Mouse (Mus musculus) heart, postnatal 25 days (tissue): ENCODE results near the gene Adamts16. TPM values are rescaled to one million over a fixed set of nuclear protein-coding genes. Genes with fewer than 3 reads are reported as not detected.

ENCODE experiments used
- DNase-seq: peaks from one replicate; pipeline ENCODE4 v3.0.0; 2022; ENCODE audit warnings: low spot score
- intact Hi-C: fragments of 180-260 bp; cut with DNase I; formaldehyde crosslinking; loops from one replicate; pipeline ENCODE4 v1.15.1; 2025
- total RNA-seq, 2 experiments: library from RNA; stranded (reverse); gene quantifications; 2 replicates each; pipeline ENCODE4 v1.2.3; 2021

The Adamts16 gene
- total RNA-seq, 2 experiments from 2014 or later: not detected

DNA sequence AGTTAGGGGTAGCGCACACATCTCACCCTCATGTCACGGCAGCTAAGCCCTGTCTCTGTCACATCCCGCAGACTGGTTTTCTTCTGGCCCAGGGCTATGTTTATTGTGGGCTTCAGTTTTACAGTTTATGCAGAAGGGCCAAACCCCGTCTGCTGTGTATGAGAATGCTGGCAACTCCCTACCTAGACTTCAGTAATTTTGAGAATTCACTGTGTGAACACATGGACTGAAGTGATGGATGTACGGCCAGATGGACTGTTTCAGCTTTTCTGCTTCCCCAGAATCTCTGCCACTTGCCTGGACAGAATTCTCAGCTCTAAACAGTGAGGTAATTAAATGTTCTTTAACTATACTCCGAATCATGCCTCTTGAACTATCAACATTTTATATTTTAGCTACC is 70.5 kb downstream of the Adamts16 start:
- DNase-seq: no peak
- intact Hi-C loops: no loop called here

- intact Hi-C loops: loop anchor here (5.0 kb wide), 1 partner anchor 73 kb away; the partner anchor contains the start of gene Adamts16
- no peak for DNase-seq
Observed at GRCm38 (mm10) chr13:70769156-70769555, 72.5 kb downstream of the Adamts16 start.

- intact Hi-C loops: loop anchor here (1.0 to 5.0 kb wide), 2 partner anchors 75 to 120 kb away; partner anchors contain the start of gene Adamts16
- DNase-seq: no peak
Observed at GRCm38 (mm10) chr13:70767462-70767861, 74.1 kb downstream of the Adamts16 start.

DNA sequence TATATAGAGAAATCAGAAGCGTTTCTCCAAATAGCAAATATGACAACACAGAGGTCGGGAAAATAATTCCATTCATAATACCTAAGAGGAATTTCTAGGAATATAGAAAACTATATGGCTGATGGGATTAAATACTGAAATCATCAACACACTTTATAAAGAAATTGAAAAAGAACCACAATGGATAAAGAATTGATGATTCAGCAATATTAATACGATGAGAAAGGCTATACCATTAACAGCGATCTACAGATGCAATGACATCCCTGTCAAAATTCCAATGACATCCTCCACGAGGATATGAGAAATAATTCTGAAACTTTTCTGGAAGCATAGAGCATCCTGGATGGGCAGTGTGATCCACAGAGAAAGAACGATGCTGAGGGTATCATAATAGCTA is 76.9 kb downstream of the Adamts16 start:
- intact Hi-C loops: loop anchor here (5.0 kb wide), 1 partner anchor 78 kb away; the partner anchor contains the start of gene Adamts16
- DNase-seq: no peak

DNA sequence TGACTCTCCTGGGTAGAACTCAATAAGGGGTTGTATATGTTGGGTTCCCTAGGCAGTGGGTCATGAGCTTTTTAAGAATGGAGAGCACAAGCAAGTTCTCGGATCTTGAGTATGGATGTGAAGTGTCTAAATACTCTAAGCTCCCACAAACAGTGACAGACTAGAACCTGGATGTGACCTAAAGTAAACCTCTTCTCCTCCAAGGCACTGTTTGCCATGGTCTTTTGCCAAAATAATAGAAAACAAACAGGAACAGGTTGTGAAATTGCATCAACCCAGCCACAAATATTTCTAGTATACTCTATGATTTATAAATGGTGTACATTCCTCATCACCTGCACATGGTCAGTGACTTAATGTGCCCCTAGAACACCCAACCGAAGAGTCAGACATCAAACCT is 79.0 kb downstream of the Adamts16 start:
- DNase-seq: no peak
- intact Hi-C loops: no loop called here

- no peak for DNase-seq
- intact Hi-C loops: no loop called here
Observed at GRCm38 (mm10) chr13:70761312-70761711, 80.3 kb downstream of the Adamts16 start.

DNA sequence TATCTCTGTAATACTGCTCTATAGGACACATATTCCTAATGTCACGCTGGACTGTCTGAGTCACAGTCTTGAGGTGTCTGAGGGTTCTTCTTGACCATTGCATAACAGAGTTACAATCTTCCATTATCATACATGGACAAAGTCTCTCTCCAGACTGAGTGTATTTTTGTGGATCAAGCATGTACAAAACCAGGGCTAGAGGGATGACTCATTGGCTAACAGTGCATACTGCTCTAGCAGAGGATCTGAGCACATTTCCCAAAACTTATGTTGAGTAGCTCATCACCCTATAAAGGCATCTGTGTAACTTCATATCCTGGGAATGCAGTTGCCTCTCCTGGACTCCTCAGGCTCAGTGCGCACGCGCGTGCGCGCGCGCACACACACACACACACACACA is 81.4 kb downstream of the Adamts16 start:
- intact Hi-C loops: no loop called here
- DNase-seq: no peak

DNA sequence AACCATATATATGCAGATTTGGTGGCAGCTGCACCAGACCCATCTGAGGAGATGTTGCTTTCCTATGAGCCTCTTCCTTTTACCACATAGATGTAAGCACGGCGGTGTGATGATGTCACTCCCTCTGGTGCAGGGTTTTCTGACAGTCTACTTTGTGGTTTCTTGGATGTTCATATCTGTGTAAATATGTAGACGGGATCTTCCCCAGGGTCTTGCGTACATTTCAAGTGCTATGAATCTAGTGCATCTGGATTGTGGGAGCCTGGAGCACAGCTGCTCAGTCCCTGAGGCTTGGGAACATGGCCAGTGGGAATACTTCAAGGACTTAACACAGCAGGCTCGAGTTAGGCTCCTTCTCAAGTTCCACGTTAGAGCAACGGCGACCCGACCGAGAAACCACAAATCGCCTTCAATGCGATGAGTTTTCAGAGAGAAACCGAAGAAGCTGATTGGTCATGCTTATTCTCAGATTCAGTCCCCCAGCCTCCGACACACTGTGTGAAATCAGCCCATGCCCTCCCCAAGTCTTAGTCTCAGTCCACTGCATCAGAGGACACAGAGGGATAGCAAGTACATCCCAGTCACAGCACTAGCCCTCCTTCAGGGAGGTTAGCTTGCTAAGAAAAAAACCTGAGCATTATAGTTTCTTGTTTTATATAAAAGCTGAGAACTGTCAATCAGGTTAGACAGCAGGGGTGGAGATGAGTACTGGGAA is 95.2 kb downstream of the Adamts16 start:
- no peak for DNase-seq
- intact Hi-C loops: no loop called here

- intact Hi-C loops: no loop called here
- no peak for DNase-seq
Observed at GRCm38 (mm10) chr13:70744416-70745038, 97.1 kb downstream of the Adamts16 start.

DNA sequence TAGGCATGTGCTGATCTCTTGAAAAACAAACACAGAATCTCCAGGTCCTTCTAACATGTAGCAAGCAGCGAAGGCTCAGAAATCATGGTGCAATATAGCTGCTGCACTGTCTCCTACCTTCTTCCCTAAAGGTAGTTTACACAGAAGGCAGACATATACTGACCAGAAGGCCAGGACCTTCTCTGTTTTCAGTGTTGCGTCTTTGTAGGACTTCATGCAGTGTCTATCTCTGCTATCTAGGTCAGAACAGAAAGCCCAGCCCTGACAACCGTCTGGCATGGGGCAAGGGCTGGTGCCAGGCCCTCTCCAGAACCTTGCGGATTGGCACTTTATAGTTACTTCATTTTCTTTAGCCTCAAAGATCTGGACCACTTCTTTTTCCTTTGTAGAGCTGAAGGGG is 98.9 kb downstream of the Adamts16 start:
- intact Hi-C loops: no loop called here
- DNase-seq: no peak

- intact Hi-C loops: no loop called here
- no peak for DNase-seq
Observed at GRCm38 (mm10) chr13:70740281-70741240, 101.0 kb downstream of the Adamts16 start.

GRCm38 (mm10) chr13:70738781-70739180 is 102.8 kb downstream of the Adamts16 start:
- no peak for DNase-seq
- intact Hi-C loops: no loop called here

DNA sequence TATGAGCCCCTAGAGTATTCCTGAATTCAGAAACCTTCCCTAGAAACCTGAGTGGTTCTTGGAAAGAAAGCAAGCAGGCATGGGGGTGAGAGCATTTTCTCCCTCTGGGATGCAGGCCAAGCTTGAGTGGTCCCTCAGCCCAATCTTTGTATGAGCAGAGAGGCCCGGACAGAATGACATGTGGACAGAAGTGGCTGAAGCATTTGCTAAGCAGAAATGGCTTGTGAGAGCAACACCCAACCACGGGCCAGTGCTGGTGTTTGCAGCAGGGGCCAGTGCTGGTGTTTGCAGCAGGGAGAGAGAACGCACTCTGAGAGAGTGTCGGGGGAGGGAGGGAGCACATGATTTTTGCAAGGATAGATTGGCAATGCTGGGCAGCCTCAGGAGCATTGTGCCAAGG is 105.2 kb downstream of the Adamts16 start:
- intact Hi-C loops: no loop called here
- DNase-seq: no peak

DNA sequence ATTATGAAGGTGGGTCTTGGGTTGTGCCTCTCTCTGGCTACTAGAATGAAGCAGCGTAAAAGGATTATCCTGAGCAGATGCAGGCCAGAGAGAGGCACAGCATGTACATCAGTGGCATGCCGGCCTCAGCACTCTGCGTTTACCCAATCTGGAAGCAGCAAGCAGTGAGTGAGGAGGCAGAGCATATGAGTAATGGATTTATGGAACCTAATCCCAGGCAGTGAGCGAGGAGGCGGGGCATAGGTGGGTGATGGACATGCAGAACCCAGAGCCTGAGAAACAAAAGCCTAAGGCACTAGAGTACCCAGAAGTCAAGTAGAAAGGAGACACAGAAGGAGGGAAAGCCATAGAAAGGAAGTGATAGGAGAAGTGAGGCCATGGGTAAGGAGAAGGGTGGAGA is 107.0 kb downstream of the Adamts16 start:
- no peak for DNase-seq
- intact Hi-C loops: no loop called here

DNA sequence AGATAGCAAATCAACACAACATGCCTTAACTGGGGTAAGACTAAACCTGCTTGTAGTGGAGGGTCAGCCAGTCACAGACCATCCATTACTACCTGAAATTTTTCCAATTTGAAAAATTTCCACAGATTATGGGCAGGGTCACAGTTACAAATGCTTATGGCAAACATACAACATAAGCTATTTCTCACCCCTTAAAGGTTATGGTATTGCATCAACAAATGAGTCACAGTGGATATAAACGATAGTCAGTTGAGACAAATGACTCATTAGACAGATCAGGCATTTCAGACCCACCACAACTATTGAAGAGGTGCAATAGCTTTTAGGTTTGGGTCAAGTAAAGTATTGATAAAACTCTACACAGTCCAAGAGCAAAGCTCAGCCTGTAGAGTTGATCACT is 107.7 kb downstream of the Adamts16 start:
- intact Hi-C loops: no loop called here
- DNase-seq: no peak

DNA sequence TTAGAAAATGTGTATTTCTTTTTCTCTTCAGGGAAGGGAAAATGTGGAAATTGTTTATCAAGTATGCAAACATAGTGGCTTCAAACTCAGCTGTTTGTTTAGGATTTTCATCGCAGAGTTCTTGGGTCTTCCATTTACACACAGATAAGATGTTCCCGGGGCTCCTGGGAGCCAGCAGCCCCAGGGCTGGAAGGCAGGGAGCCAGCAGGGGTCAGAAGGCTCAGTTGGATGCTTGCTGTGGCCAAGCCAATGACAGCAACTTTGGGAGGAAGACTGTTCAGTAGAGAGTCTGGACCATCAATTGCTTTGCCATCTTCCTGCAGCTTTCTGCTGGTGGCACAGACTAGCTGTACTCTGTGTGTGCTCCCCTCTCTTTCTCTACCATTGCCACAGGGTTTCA is 108.4 kb downstream of the Adamts16 start:
- DNase-seq: peak; percentile 31
- intact Hi-C loops: no loop called here

GRCm38 (mm10) chr13:70732781-70733180 is 108.8 kb downstream of the Adamts16 start:
- no peak for DNase-seq

GRCm38 (mm10) chr13:70731349-70731748 is 110.3 kb downstream of the Adamts16 start:
- no peak for DNase-seq
- intact Hi-C loops: no loop called here

More at GRCm38 (mm10) chr13:70732781-70733180, 108.8 kb downstream of the Adamts16 start:
- intact Hi-C loops: no loop called here

DNA sequence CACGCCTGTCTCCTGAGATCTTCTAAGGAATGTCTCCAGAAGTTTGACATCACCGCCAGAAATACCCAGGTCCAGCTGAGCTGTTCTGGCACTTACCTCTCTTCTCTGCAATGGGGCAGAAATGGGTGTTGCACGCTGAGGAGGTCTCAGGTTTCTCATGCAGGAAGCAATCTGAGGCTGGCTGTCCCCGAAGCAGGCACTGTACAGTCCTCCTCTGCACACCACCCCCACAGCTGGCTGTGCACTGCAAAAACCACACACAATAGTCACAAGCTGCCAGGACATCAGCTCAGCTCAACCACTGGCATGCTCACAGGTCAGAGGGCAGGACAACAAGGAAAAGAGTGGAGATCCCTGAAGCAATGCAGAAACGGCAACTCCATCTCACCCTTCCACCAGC is 111.6 kb downstream of the Adamts16 start:
- DNase-seq: no peak
- intact Hi-C loops: no loop called here

DNA sequence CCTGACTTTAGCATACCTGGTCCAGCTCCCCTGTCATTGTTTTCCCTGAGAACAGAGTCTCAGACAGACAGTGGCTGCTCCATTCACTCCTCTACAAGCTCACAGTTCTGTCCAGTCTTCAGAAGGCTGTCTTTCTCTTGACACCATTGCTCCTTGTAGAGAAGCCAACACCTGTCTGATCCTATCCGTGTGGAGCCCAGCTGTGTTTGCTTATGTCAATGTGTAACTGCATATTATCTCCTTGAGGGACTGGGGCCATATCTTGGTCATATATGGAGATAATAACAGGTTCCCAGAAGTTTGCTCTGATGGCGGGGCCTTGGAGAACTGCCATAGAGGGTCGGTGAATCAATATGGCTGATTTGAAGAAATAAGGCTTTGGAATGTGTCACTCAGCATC is 115.4 kb downstream of the Adamts16 start:
- intact Hi-C loops: no loop called here
- no peak for DNase-seq
